Mouse (Mus musculus) heart, postnatal 0 days (tissue): ENCODE data around the gene Gab2.

ENCODE experiments used
- CTCF ChIP-seq: IDR thresholded peaks from 2 replicates; pipeline ENCODE4 v1.5.1; 2016; ENCODE audit warnings: antibody characterized with exemption, control low read depth, low read depth
- EP300 ChIP-seq: IDR thresholded peaks from 2 replicates; pipeline ENCODE4 v1.6.1; 2016; ENCODE audit warnings: antibody characterized with exemption, low read depth

DNA sequence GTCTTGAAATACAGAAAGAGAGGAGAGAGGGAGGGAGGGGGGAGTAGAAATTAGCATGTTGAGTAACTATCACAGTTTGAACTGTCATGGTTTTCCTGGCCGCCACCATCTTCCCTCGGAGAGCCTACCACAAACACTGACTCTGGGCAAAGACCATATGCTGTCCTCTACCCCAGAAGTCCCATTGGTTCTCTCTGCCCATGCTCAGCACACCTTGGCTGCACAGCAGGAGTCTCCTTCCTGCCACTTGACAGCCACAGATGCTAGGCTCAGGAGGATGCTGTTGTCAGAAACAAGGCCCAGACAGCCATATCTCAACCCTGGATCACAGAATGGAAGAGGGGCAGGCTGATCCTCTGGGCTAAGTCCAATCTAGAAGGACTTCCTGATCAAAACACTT lies 253.0 kb downstream of the Gab2 start:
- TF ChIP-seq EP300 = no peak
- TF ChIP-seq CTCF = no peak
